Mouse (Mus musculus): Measurements from ENCODE around the gene Dio2.

Dio2 gene

DNA sequence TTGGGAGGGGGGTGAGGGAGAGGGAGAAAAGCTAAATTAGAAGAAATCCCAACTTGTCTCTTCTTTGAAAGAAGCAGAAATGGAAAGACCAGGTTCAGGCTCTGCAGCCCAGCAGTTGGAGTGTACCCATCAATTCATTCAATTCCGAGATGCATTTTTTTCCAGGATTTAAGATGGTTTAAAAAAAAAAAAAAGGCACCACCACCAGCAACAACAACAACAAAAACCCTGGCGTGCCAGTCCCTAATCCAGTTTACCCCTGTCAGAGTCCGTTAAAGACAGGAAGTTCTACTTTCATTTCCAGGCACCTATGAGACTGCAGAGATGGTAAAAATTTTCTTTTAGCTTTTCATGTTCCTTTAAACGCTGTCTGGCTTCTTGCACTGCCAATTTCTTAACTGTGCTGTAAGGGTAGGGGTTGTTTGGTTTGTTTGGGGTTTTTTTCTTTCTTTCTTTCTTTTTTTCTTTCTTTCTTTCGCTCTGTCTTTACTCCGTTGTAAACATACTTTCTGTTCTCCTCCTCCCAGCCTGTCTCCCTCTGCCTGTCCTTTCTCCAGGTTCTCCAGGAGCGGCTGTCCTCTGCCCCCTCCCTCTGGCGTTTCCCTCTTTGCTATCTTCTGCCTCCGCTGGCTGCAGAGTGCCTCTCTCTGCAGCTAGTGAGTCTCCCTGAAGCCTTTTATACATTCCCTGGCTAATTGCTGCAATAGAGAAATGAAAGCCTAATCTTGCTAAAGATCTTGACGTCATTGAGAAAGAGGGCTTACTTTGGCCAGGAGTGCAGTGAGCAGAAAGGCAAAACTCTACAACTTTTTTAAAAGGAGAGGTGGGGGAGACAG, at the start of gene Dio2:
TSS of gene Dio2 (minus strand) at position 51 of the 836 bp plus-strand sequence.
- in situ Hi-C loops (cut with MboI, MseI), result loop anchor here in 1 of 2 experiments (5.0 kb wide), 1 partner anchor 579 kb away; no protein-coding TSS in a partner anchor

GRCm38 (mm10) chr12:90781438-90781837, 43.2 kb upstream of the Dio2 start:
- in situ Hi-C loops (cut with MboI, MseI), result no loop called here

GRCm38 (mm10) chr12:90744752-90745151, 6.5 kb upstream of the Dio2 start:
- in situ Hi-C loops (cut with MboI, MseI), result no loop called here

DNA sequence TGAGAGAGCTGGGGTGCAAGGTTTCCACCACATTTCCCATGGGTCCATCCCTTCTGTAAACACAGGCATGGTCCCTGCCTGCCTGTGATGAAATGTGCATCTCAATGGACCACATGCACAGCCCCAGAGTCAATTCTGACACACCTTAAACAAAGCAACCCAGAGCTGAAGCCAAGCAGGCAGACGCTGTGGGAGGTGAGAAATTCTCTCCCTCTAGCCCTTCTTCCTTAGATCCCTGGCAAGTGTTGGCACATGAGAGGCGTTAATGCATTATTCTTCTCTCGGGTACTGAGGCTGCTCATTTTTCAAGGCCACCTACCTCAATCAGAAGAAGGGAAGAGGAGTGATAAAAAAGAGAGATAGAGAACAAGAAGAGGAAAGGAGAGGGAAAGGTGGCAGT, 5.4 kb upstream of the Dio2 start:
- in situ Hi-C loops (cut with MboI, MseI), result no loop called here

- in situ Hi-C loops (cut with MboI, MseI), result no loop called here
These were observed 2.2 kb upstream of the Dio2 start for GRCm38 (mm10) chr12:90740468-90740867.

GRCm38 (mm10) chr12:90737932-90738331, 306 bp downstream of the Dio2 start:
- in situ Hi-C loops (cut with MboI, MseI), result loop anchor here in 1 of 2 experiments (5.0 kb wide), 1 partner anchor 579 kb away; no protein-coding TSS in a partner anchor

DNA sequence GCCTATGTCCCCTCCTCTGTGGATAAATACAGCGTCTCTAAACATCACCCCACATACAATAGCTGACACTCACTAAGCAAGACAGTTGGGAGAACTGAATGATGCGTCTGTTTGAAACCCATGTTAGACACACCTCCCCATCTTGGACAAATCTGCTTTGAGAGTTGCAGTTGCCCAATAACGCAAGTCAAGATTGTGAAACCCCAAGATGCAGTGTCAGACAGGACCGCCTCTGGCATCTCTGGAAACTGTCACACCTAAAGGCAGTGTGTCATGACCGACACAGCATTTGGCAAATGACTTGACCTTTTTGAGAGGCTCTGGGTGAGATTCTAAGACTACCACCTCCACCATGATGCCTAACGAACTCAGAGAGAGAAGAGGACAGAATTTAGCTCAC, 2.8 kb downstream of the Dio2 start:
- in situ Hi-C loops (cut with MboI, MseI), result loop anchor here in 1 of 2 experiments (5.0 kb wide), 1 partner anchor 582 kb away; no protein-coding TSS in a partner anchor

DNA sequence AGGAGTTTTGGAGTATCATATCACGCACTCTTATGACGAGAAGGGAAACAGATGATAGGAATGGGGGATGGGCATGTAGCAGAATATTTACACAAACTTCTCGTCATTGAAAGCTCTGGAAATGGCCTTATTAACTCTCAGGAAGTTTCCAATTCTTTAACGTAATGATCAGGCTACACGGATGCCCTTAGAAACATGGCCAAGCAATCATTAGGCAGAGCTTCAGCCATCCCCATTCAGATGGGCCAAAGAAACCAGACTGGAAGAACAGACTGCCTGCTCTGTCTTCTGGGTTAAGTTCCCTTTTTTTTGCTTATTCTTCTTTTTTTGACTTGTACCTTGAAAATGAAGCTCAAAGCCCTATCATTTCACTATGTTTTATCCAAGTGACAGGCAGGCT, 3.7 kb downstream of the Dio2 start:
- in situ Hi-C loops (cut with MboI, MseI), result no loop called here

DNA sequence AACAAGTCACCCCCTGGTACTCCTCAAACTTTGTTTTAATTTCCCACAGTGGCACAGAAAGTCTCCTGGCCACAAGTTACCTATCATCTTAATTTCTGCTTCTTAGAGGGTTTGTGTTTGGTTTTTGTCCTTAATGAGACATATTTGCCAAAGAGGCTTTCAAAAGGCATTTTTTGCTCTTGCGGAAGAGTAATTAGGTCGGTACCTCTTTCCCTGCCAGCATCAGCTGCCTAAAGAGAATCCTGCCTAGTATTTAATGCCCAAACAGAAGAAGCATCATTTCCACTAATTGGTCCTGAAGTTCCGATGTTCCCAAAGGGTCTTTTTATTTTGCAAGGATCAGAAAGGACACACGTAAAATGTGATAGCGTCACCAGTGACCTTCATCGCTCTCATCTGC, 4.5 kb downstream of the Dio2 start:
- in situ Hi-C loops (cut with MboI, MseI), result no loop called here

DNA sequence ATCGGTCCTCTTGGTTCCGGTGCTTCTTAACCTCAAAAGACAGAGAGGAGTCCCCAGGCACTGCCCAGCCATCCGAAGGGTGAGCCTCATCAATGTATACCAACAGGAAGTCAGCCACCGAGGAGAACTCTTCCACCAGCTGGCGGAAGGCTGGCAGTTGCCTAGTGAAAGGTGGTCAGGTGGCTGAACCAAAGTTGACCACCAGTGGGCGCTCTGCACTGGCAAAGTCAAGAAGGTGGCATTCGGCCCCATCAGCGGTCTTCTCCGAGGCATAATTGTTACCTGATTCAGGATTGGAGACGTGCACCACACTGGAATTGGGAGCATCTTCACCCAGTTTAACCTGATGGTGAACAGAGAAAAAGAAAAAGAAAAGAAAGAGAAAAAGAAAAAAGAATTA, 8.6 kb downstream of the Dio2 start:
- in situ Hi-C loops (cut with MboI, MseI), result loop anchor here in 1 of 2 experiments (5.0 kb wide), 1 partner anchor 588 kb away; no protein-coding TSS in a partner anchor

GRCm38 (mm10) chr12:90725107-90725506, 13.1 kb downstream of the Dio2 start:
- in situ Hi-C loops (cut with MboI, MseI), result loop anchor here in 1 of 2 experiments (5.0 kb wide), 1 partner anchor 592 kb away; no protein-coding TSS in a partner anchor

- in situ Hi-C loops (cut with MboI, MseI), result loop anchor here (5.0 kb wide), 2 partner anchors 157 to 593 kb away; no protein-coding TSS in a partner anchor
These were observed 13.6 kb downstream of the Dio2 start for GRCm38 (mm10) chr12:90724644-90725043.

DNA sequence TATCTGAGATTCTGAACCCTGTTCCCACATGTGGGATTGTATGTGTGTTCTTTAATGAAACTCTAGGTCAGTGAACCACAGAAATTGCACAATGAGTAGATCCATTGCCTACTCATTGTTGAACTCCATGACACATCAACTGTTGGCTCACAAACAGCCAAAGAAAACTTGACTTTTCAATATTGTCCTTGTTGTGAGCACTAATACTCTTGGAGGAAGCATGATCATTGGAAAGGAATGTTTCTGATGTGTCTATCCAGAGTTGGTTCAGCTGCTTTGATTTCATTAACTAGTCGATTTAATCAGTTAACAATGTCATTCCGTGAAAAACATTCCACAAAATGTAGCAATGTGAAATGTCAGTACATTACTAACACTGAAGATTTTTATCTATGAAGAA, 44.1 kb downstream of the Dio2 start:
- in situ Hi-C loops (cut with MboI, MseI), result no loop called here

Measured in T-helper 17 cell (primary cell).